Mouse (Mus musculus) hindbrain, embryonic 16.5 days (tissue): ENCODE measurements around the gene Tm6sf1. TPM values are rescaled to one million over a fixed set of nuclear protein-coding genes. Genes with fewer than 3 reads are reported as not detected.
A peak's percentile ranks its signal among the peaks of the same experiment; 100 is the strongest.

Source experiments
- ATAC-seq: fragments of 200-750 bp; cut with Nextera tagmentation; 2 replicates; pipeline ENCODE4 v1.8.0; 2017; ENCODE audit warnings: moderate TSS enrichment, moderate library complexity
- H3K27ac ChIP-seq: fragments of 300-500 bp; sonication (generic); 2 replicates; pipeline ENCODE4 v1.5.1; 2014; ENCODE audit warnings: low read depth, mild to moderate bottlenecking, control low read depth, low read length, moderate library complexity
- H3K27me3 ChIP-seq: fragments of 300-500 bp; sonication (generic); replicated peaks from 2 replicates; pipeline ENCODE4 v1.6.1; 2014; ENCODE audit warnings: low read length; ENCODE audit not compliant: control insufficient read depth, insufficient read depth
- H3K36me3 ChIP-seq: fragments of 300-500 bp; sonication (generic); 2 replicates; pipeline ENCODE4 v1.6.1; 2014; ENCODE audit warnings: mild to moderate bottlenecking, low read length, moderate library complexity, mixed read lengths; ENCODE audit not compliant: control insufficient read depth, insufficient read depth
- H3K4me1 ChIP-seq: fragments of 300-500 bp; sonication (generic); 2 replicates; pipeline ENCODE4 v1.6.1; 2014; ENCODE audit warnings: low read depth, low read length; ENCODE audit not compliant: control insufficient read depth, insufficient read depth
- H3K4me2 ChIP-seq: fragments of 300-500 bp; sonication (generic); 2 replicates; pipeline ENCODE4 v1.6.1; 2014; ENCODE audit warnings: mild to moderate bottlenecking, low read length, control low read depth, moderate library complexity
- H3K4me3 ChIP-seq: fragments of 300-500 bp; sonication (generic); 2 replicates; pipeline ENCODE4 v1.5.1; 2014; ENCODE audit warnings: mild to moderate bottlenecking, low read length, control low read depth, moderate library complexity
- H3K9ac ChIP-seq: fragments of 300-500 bp; sonication (generic); 2 replicates; pipeline ENCODE4 v1.6.1; 2014; ENCODE audit warnings: low read depth, mild to moderate bottlenecking, control low read depth, low read length, moderate library complexity
- H3K9me3 ChIP-seq: fragments of 300-500 bp; sonication (generic); 2 replicates; pipeline ENCODE4 v1.6.1; 2014; ENCODE audit warnings: mild to moderate bottlenecking, low read length, moderate library complexity; ENCODE audit not compliant: control insufficient read depth
- WGBS: fragments of 180-500 bp; shearing (Covaris S2); extraction: QIAGEN DNeasy Blood & Tissue Kit; methylation state at CpG from one replicate; pipeline ENCODE4 v1.1.7; 2014; 5-methylcytosine and 5-hydroxymethylcytosine counted together
- polyA plus RNA-seq: library from polyadenylated mRNA; unstranded; fragments of >200 nt; fragmentation: Nextera tagmentation; extraction: Ambion mirVana; gene quantifications from 2 replicates; pipeline ENCODE4 v1.2.1, GENCODE M21; 2015

Tm6sf1 gene
- polyA plus RNA-seq, 1 experiment from 2014 or later, result 9.0 TPM

DNA sequence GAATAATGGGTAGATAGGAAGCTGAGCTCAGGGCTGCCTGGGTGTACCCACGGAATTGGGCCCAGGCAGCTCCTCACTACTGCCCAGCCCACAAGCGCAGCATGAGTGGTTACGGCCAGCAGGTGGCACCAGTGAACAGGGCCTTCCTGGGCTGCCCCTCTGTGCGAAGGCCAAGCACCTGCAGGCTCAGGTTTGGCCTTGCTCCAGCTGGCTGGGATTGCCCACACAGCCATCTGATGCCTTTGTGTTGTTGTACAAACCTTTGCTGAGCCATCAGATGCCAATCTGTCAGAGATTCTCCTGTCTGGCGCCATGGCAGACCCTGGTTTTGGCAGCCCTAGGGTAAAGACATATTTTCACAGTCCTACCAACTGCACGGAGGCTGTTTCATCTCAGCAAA lies 9.4 kb downstream of the Tm6sf1 start:
- peak; percentile 73 for ATAC-seq
- H3K9ac ChIP-seq, result no peak overlapping the region
- H3K4me3 ChIP-seq, result no peak overlapping the region
- no peaks in the 10 kb centered on the region for H3K36me3 ChIP-seq
- no peaks in the 10 kb centered on the region for H3K27me3 ChIP-seq
- no peaks in the 10 kb centered on the region for H3K9me3 ChIP-seq
- H3K4me2 ChIP-seq, result no peak overlapping the region
- no peaks in the 10 kb centered on the region; the same call in 1 of the 2 replicates for H3K4me1 ChIP-seq
- no peak overlapping the region for H3K27ac ChIP-seq
- 17% methylated on average over 6 of the region's 6 CpGs for WGBS

GRCm38 (mm10) chr7:81872493-81873013 lies 13.8 kb downstream of the Tm6sf1 start:
- Histone ChIP-seq H3K36me3 (no peaks in the 10 kb centered on the region), H3K27me3 (no peaks in the 10 kb centered on the region), H3K9ac (no peak overlapping the region), H3K4me3 (no peak overlapping the region), H3K4me1 (peaks cover 3% of the 10 kb centered on the region), H3K27ac (no peak overlapping the region), H3K4me2 (no peak overlapping the region), H3K9me3 (no peaks in the 10 kb centered on the region)
- no peak for ATAC-seq
- WGBS, result 86% methylated on average over 13 of the region's 13 CpGs

GRCm38 (mm10) chr7:81873807-81874206 lies 15.0 kb downstream of the Tm6sf1 start:
- no peaks in the 10 kb centered on the region for H3K36me3 ChIP-seq
- 75% methylated on average over 1 of the region's 1 CpGs for WGBS
- H3K4me3 ChIP-seq, result no peak overlapping the region
- H3K4me2 ChIP-seq, result no peak overlapping the region
- peaks cover 3% of the 10 kb centered on the region for H3K4me1 ChIP-seq
- no peak overlapping the region for H3K9ac ChIP-seq
- no peaks in the 10 kb centered on the region for H3K27me3 ChIP-seq
- H3K9me3 ChIP-seq, result no peaks in the 10 kb centered on the region
- no peak for ATAC-seq
- H3K27ac ChIP-seq, result no peak overlapping the region

DNA sequence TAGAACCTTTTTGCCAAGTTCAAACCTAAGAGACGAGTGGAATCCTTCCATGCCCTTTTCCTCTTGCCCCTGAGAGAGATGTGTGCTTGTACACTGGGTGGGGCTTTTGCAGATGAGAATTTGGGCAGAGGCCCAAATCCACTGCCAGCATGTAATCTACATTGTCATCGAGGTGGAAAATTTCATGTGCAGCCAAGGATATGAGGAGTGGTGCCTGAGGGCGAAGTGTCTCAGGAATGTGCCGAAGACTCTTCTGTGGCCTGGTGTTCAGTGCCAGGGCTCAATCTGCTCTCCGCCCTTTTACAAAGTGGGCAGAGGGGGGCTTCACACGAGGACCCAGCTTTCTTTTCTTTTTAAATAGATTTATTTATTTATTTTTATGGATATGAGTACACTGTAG lies 15.8 kb downstream of the Tm6sf1 start:
- no peak overlapping the region for H3K4me2 ChIP-seq
- ATAC-seq, result peak; percentile 28; the same call in 1 of the 2 replicates
- 52% methylated on average over 6 of the region's 6 CpGs for WGBS

DNA sequence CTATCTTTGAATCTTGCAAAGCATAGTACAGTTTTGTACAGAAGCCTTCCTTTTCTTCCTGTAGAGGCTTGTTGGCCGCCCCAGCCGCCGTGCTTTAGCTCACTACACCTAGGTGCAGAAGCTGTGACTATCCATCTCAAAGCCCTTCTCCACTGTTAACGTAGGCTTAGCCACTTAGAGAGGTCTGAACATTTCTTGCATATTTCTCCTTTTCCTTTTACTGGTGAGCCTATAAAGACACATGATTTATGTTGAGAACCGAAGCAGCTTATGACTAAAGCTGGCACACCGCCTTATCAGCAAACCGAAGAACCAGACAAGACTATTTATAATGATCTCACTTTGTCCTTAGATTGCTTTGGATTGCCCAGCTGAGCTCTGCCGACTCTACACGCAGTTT lies 16.6 kb downstream of the Tm6sf1 start:
- Histone ChIP-seq H3K27ac (no peak overlapping the region), H3K36me3 (no peaks in the 10 kb centered on the region), H3K9ac (no peak overlapping the region), H3K4me2 (no peak overlapping the region), H3K4me1 (peaks cover 3% of the 10 kb centered on the region), H3K9me3 (no peaks in the 10 kb centered on the region), H3K4me3 (no peak overlapping the region), H3K27me3 (no peaks in the 10 kb centered on the region)
- WGBS, result 75% methylated on average over 9 of the region's 9 CpGs
- ATAC-seq, result 0 out of 2 replicates have a peak, but pooled peaks have one; percentile 18

More for the DNA sequence above, 15.8 kb downstream of the Tm6sf1 start:
- H3K4me3 ChIP-seq, result no peak overlapping the region
- H3K4me1 ChIP-seq, result peaks cover 3% of the 10 kb centered on the region
- no peaks in the 10 kb centered on the region for H3K27me3 ChIP-seq
- no peak overlapping the region for H3K27ac ChIP-seq
- H3K36me3 ChIP-seq, result no peaks in the 10 kb centered on the region
- no peaks in the 10 kb centered on the region for H3K9me3 ChIP-seq
- H3K9ac ChIP-seq, result no peak overlapping the region

DNA sequence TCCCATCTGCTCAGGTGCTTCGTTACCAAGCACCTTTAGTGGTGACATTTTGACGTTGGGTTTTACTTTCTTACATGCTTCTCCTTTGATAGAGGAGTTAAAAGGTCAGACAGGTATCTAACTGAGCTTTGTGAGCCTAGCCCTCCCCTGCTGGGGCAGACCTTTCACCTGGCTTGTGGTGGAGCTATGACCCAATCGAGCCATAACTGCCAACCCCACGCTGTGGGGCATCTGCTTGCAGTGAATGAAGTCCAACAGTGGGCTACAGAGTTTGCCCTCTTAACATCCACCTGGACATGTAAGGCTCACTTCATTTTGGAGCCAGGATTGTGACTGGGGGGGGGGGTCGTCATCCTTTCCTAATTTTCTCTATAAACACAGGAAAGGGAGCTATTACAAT lies 21.5 kb downstream of the Tm6sf1 start:
- no peak overlapping the region for H3K27ac ChIP-seq
- H3K36me3 ChIP-seq, result no peaks in the 10 kb centered on the region
- H3K27me3 ChIP-seq, result no peaks in the 10 kb centered on the region
- no peak for ATAC-seq
- peaks cover 3% of the 10 kb centered on the region for H3K4me1 ChIP-seq
- H3K9me3 ChIP-seq, result no peaks in the 10 kb centered on the region
- no peak overlapping the region for H3K4me2 ChIP-seq
- 89% methylated on average over 5 of the region's 5 CpGs for WGBS
- H3K9ac ChIP-seq, result no peak overlapping the region
- H3K4me3 ChIP-seq, result no peak overlapping the region

DNA sequence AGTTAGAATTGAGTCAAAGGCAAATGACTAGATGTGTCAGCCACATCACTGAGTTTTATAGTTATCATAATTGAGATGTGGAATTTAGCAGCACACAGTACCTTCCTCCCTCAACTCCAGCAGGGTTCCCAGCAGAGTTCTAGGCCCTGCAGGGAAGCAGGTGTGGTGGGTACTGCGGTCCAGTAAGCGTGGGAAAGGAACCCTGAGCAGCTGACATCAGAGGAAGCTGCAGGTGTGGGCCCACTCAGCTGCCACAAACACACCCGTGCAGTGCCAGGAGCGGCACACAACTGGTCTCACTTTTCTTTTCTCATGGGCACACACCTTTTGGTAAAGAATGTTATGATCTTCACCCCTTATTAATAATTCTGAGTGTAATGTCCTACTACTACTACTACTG lies 22.0 kb downstream of the Tm6sf1 start:
- Histone ChIP-seq H3K9me3 (no peaks in the 10 kb centered on the region), H3K4me2 (no peak overlapping the region), H3K9ac (no peak overlapping the region), H3K4me3 (no peak overlapping the region), H3K4me1 (peaks cover 3% of the 10 kb centered on the region), H3K27ac (no peak overlapping the region), H3K36me3 (0 out of 2 replicates have a peak, but pooled peaks cover 1% of the 10 kb centered on the region), H3K27me3 (no peaks in the 10 kb centered on the region)
- WGBS, result 85% methylated on average over 4 of the region's 4 CpGs
- ATAC-seq, result no peak

- WGBS, result 65% methylated on average over 3 of the region's 3 CpGs
- Histone ChIP-seq H3K4me3 (no peak overlapping the region), H3K36me3 (0 out of 2 replicates have a peak, but pooled peaks cover 2% of the 10 kb centered on the region), H3K4me2 (no peak overlapping the region), H3K27me3 (no peaks in the 10 kb centered on the region), H3K27ac (no peak overlapping the region), H3K9ac (no peak overlapping the region), H3K9me3 (no peaks in the 10 kb centered on the region), H3K4me1 (no peaks in the 10 kb centered on the region; the same call in 1 of the 2 replicates)
- ATAC-seq, result no peak
Observed at GRCm38 (mm10) chr7:81881600-81881999, 22.8 kb downstream of the Tm6sf1 start.

GRCm38 (mm10) chr7:81885128-81885527 lies 26.3 kb downstream of the Tm6sf1 start:
- Histone ChIP-seq H3K27me3 (no peaks in the 10 kb centered on the region), H3K36me3 (0 out of 2 replicates have a peak, but pooled peaks cover 2% of the 10 kb centered on the region), H3K4me3 (no peak overlapping the region), H3K27ac (no peak overlapping the region), H3K4me2 (no peak overlapping the region), H3K4me1 (no peaks in the 10 kb centered on the region; the same call in 1 of the 2 replicates), H3K9me3 (no peaks in the 10 kb centered on the region), H3K9ac (no peak overlapping the region)
- 57% methylated on average over 4 of the region's 4 CpGs for WGBS
- ATAC-seq, result no peak
